Mouse (Mus musculus) layer of hippocampus, adult 11-12 months (tissue): ENCODE data around the gene Plxna4.
"Not testable (repeated sequence)": the region's sequence is repeated elsewhere in the genome, so short reads cannot be mapped to it uniquely, and the experiment has no call there.

Source experiments
- DNase-seq: peaks from one replicate; pipeline ENCODE4 v3.0.0; 2022; ENCODE audit warnings: low spot score

Gene Plxna4

DNA sequence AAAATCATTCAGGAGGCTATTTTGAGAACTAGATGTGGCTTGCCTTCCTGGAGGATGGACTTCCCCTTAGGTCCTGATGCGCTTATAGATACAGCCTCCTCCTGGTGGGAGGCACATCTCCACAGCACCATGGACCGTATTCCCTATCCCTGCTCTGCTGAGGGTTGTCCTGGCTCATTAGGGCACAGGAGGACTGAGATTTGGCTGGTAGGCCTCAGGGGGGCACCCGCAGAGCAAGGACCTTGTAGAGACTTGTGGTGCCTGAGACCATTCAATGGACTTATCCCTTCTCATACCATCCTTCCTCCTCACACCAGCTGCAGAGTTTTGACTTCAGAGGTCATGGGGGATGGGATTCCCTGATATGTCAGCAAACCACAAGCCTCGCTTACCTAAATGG lies 47.8 kb downstream of the Plxna4 start:
- DNase-seq, result no peak

DNA sequence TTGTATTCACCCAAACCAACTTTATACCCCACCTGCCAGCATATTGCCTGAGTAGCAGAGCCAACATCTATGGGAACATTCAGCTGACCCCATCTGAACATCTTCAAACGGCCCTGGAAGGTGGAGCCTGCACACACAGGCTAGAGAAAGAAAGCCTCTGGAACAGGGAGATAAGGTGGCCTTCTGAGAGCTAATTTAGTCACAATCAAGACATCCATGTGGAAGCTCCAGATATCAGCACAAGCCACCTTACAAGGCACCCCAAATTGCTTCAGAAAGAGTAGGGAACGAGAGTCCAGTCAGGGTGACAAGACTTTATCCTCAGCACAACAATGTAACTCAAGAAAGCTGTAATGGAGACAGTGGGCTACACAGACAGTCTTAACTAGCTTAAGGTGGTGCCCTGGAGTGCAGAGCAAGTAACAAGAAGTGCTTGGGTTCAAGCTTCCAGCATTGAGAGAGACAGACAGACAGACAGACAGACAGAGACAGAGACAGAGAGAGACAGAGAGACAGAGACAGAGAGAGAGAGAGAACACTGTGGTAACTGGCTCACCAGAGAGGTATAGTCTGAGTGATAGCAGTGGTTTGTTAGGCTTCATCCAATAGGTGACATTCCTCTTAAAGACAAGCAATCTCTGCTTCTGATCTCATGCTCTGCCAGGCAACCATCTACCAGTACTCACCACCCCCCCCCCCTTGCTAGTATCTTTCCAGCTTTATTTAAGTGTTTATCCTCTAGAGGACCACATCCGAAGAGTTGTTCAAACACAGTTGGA lies 53.8 kb downstream of the Plxna4 start:
- DNase-seq, result no peak

DNA sequence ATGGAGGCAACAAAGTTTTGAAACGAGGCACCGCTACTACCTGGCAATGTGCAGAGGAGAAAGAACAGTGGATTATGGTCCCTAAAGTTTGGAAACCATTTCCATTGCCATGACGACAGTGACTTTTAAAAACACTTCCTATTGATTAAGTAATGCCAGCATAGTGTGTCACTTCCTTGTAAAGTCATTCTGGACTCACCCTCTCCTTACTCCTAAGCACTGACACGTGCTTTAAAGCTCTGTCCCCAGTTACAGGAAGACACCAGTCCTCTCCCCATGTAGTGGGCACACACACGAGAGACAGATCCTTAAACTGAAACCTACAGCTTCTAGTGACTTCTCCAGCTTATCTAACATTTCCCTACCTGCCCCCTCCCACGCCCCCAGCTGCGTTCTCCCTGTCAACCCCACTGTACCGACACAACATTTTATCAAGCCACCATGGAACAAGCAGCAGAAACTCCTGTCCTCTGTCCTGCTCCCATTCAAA lies 59.9 kb downstream of the Plxna4 start:
- DNase-seq, result no peak

DNA sequence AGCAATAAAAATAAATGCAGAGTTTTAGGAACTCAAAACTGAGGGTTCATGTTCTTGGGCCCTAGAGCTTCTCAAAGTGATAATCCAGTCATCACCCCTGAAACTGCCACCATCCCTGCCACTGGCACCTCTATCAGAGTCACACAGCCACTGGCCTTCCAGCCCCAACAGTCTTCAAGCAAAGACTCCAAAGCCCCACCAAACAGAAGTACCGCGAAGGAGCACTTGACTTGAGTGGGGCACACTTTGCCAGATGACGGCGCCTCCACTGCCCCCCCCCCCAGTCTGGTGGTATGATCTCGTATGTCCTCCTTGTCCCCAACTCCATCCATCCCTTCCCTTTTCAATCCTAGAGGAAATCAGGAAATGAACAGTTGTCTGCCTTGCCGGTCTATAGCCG lies 60.5 kb downstream of the Plxna4 start:
- no peak for DNase-seq

DNA sequence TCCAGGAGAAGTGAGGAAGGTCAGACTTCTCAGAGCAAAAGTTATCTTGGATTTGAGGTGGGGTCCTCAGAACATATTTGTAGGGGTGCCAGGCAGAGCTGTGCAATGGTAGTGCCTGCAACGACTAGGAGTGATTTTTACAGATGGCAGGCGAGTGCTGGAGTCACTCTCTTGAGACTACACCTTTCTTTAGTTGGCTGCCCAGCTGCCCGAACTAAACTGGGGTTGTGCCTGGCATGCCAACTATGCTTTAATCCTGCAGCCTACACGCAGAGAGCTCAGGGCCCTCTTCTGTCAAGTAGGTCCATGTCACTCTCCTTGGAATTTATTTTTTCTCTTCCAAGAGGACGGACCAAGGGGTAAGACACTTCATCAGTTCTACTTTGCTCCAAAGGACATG lies 61.2 kb downstream of the Plxna4 start:
- DNase-seq, result no peak

DNA sequence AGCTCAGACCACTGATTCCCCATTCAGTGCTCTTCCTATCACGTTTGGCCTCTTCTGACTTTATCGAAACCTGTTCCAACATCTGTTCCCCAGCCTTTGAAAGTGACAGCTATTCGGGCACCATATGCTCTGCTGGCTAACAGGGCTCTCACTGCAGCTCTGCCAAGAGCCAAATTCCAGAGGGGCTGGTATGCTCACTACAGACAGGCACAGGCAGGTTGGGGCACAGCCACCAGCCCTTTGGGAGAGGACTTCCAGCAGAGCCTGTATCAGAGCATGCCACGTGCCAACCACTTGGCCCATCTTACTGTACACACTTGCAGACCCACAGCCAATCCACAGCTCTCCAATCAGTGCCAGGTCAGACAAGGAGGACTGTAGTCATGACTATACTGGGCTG lies 67.9 kb downstream of the Plxna4 start:
- DNase-seq, result no peak

DNA sequence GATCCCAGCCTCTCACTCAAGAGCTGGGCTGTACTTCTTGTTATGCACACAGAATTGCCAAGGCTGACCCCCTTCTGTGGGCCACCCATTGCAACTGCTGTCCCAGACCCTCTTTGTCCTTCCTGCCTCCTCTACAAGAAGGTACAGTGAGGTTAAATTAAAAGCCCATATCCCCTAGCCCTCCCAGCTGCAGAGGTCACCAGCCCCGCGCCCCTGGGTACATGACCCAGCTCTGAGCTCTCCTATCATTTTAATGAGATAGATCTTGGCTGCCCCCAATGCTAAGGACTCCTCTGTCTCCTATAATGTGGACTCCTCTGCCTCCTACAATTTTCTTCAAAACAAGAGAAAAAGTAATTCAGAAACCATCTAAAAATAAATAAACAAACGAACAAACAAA lies 69.4 kb downstream of the Plxna4 start:
- DNase-seq, result no peak

DNA sequence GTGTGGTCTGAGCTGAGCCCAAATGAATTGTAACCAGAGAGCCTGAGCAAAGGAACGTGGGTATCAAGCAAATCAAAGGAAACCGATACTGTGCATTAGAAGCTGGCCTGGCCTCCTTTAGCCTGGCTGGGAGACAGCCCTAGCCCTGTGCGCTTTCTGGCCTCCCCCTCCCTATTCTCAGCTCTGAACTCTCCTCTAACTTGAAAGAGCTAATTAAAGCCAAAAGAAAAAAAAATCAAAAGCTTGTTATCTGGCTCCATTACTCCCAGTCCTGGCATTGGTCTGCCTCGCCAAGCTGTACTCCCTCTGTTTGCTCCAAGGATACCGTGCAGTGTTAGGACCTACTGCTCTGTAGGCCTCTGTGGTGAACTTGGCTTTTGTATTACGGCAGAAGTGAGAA lies 73.9 kb downstream of the Plxna4 start:
- DNase-seq, result no peak

DNA sequence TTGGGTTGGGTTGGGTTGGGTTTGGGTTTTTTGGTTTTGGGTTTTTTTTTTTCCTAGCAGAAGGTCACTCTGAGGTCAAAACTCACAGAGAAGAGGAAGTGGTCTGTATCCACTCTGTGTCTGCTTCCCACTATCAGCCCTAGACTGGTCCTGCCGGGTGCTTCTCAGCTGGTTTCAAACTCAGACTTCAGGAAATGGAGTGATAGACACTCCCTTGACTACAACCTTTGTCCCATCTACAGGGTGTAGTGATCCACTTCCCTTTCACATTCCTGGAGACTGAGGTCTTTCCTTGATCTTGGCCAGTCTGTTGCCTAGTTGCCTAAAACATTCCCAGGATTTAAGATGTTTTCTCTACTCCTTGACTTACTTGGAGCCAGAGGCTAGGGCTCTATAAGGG lies 76.0 kb downstream of the Plxna4 start:
- no peak for DNase-seq

DNA sequence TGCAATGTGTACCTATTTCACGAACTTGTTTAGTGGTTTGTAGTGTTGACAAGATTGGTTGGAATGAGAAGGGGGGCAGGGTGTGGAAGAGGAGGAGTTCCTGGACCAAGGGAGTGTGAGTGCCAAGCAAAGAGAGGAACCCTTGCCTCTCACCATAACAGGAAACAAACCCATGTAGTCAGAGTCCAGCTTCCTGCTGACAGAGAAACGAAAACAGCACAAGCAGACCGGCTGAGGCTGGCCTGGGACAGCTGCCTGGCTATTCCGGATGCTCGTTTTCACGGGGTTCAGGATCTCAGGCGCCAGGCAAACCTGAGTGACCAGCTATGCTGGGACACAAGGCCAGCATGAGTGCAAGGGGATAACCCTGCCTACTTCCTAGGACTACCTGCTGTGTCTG lies 77.1 kb downstream of the Plxna4 start:
- DNase-seq, result peak; percentile 37

DNA sequence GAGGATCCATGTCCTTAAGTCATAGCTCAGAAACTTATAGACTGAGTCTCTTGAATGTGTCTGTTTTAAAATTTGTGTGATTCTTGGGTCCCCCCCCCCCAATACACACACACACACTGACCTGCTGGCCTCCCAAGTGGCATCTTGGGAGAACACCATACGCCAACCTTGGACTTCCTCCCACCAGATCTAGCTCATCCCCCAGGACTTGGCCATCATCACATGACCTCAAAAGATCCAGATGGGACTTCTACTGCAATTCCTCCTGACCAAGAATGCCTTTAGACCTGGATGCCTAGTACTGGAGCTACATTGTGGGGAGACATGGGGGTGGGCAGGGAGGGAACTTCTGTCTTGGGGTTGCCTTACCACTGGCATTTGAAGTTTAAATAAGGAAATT lies 77.5 kb downstream of the Plxna4 start:
- DNase-seq, result no peak

DNA sequence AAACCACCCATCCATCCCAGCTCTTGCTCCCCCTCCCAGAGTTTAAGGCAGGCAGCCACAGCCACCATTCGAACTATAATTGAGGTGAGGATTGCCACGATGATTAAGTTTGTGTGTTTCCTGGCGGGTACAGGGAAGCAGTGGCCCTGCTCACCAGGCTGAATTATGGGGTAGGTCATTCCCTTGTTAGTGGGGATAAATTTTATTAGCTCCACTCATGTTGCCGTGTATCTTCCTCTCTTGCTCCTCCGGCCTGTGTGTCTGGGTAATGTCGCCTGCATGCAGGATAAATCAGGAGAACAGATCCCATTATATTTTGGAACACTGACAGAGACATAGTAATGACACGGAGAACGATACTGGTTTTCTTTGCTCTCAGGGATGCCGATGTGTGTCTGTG lies 78.9 kb downstream of the Plxna4 start:
- DNase-seq, result no peak

DNA sequence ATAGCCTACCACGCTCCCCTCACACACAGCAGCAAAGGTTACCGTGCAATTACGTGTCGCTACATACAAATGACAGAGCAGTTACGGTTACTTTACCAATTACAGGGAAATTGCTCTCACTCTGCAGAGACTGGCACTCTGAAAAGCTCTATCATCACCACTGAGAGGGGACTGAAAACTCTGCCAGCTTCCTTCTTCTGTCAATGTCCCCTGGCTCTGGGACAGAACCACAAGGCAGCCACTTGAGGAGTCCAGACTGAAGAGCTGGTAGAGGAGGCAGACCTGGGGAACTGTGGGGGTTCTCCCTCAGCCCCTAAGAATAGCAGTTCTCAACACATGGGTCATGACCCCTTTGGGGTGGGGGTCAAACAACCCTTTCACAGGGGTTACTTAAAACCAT lies 83.0 kb downstream of the Plxna4 start:
- no peak for DNase-seq

DNA sequence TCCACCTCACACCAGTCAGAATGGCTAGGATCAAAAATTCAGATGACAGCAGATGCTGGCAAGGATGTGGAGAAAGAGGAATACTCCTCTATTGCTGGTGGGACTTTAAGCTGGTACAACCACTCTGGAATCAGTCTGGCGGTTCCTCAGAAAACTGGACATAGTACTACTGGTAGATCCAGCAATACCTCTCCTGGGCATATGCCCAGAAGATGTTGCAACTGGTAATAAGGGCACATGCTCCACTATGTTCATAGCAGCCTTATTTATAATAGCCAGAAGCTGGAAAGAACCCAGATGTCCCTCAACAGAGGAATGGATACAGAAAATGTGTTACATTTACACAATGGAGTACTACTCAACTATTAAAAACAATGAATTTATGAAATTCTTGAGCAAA lies 86.8 kb downstream of the Plxna4 start:
- DNase-seq, result not testable (repeated sequence)

DNA sequence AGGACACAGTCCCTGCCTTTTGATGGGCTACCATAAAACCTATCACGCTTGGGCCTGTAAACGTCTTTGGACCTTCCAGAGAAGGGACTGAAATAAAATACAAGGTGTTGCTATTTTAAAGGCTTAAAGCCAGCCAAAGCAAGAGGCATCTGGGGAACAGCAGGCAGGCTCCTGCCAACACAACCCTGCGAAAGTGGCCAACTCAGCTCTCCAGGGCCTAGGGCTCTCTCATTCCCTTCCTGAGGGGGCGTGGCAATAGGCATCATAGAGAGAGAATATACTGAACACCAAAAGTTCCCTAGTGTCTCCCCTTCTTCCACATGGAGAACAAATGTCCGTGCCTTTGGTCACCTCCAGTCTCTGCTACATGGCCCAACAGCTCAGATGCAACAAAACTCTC lies 89.9 kb downstream of the Plxna4 start:
- no peak for DNase-seq

DNA sequence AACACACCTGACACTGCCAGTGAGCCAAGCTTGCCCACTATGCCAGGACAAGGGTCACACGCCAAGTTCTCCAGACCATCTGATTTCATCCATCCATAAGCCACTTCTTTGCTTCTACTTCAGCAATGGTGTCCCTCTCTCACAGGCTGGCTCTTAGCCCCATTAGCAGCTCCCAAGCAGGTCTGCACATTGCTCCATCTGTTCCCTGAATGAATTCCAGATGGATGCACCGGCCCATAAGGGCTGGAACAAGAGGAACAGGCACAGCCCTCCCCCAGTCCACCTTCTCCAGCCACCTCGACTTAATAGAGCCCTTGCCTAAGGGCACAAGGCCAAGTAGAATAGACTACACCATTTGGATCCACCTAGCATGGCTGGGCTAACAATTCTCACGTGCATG lies 91.9 kb downstream of the Plxna4 start:
- DNase-seq, result peak; percentile 47

DNA sequence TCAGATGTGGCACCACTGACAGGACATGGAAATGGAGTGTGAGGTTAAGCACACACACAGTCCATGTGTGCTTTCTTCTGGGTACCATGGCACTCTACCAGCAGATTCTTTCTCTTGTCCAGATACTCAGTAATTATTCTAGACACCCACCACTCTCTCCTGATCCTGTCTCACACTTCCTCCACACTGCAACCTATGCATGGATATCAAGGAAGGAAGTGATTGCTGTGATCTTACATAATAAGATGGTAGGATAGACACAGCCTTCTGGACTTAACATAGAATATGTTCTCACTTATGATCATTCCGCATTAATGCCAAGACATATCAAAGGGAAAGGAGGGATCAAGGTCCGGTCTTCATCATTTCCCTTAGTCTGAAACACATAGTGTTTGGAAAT lies 92.5 kb downstream of the Plxna4 start:
- no peak for DNase-seq

DNA sequence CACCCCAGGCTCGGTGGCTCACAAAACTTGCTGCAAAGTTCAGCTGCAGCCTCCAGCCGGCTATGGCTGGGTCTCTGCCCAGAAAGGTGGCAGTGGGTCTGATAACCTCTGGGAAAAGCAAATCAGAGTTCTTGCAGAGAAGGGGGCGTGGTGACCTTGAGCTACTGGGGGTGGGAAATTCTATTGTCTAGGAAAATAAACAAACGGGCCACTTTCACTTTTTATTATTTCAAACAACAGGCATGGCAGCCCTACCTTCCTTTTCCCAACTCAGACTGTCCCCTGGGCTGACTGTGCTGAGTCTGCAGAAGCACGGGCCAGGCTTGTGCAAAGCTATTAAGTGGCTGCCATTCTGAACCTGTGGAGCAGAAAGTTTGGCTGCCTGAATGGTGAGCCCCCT lies 94.4 kb downstream of the Plxna4 start:
- no peak for DNase-seq

DNA sequence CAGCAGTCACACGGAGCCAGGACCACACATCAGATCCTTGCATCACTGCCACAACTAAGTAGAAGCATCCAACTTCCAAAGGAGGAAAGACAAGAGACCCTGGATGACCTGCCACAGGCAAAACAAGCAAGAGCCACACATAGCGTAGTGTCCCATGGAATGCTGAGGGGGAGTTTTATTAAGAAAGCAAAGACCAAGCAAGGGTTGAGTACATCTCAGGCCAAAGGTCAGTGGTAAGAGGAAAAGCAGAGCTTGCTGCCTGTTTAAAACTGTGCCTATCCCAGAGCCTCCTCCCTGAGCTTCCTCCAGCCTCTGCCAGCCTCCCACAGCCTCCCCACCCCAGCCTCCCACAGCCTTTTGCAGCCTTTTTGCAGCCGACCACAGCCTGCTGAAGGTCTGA lies 100.9 kb downstream of the Plxna4 start:
- DNase-seq, result no peak

DNA sequence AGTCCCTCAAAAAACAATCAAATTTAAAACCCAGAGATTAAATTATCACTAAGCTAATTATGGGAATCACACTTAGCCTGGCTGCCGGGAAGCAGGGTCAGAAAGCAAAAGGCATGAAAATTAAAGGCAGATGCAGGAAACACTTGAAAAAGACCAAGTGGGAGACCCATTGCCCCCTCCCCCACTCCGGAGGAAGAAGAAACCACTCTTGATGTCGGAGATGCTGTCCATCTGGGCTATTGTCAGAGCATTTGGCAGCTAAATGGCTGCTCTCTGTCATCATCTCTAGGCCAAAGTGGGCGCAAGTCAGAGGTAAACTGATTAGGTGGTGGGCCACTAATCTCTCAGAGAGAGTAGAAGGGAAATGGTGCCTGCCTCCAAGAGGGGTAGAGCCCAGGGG lies 105.5 kb downstream of the Plxna4 start:
- no peak for DNase-seq

DNA sequence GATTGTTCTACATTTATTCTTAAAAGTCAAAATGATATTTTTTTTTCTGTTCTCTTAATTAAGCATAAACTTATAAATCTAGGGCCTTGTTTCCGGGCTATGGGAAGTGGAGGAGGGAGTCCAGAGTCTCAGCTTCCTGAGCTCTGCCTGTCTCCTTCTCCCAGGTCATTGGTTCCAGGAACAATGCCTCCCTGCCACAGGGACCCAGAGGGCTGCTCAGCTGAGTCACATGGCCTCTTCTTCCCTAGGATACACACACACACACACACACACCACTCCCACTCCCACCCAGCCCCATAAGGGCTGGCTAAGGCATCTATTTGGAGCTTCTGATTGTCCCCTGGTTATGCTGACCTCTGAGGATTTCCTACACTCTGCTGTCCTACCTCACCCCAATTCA lies 107.3 kb downstream of the Plxna4 start:
- no peak for DNase-seq

DNA sequence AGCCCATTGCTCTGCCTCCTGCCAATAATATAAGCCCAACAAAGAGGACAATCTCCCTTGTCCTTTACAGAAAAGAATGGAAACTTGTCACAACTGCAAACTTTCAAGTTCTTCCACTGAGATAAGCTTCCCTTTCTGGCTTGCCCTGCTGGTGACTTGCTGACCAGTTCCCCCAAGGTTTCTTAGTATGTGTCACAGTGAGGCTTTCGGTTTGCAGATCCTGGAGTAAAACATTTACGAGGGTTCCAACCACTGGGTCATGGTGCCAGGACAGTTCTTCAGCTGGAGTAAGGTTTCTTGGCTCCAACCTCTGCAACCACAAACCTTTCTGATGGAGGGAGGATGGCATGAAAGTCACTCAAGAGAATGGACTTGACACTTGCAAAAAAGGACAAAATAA lies 108.2 kb downstream of the Plxna4 start:
- no peak for DNase-seq

DNA sequence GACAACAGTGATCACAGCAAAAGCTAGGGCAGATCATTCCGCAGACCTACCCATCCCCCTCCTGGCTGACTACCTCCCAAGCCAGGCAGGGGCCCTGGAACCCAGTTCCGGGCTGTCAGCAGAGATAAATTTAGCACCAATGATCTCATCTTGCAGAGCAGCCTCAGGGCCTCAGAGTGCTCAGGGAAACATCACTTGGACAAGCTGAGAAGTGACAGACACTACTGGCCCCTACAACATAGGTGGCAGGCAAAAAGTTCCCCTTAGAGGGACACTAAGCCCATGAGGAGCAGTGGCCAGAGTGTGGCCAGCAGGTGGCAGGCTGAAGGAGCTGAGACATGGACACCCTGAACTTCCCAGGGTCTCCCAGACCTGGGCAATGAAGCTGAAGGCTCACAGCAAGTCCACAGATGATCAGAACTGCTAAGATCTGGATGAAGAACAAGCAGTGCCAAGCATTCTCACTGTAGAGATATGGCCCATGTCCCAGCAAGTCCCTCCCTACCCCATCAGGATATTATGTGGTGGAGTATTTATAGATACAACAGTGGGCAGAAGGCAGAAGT lies 108.7 kb downstream of the Plxna4 start:
- peak; percentile 63 for DNase-seq

DNA sequence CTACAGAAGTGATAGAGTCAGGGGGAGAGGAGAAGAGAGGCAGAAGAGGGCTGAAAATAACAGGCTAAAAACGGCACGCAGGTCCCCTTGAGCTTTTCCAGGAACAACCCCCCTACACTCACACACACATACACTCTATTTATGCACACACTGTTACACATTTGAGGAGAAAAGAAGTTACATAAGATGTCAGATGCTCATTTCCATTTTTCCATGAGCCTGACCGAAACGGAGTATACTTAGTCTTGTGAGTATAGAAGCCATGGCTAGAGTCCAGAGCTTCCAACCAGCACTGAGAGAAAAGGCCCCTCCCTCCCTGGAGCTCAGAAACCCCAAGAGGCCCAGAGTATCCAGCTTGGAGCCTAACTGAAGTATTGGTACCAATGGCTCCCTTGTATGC lies 112.0 kb downstream of the Plxna4 start:
- no peak for DNase-seq
